Mouse (Mus musculus) cerebellum, postnatal 36 days (tissue): Measurements from ENCODE around the gene Wwp2.

Experiments
- DNase-seq, 2 experiments: peaks; one replicate each; pipeline ENCODE4 v3.0.0; 2021 to 2022; ENCODE audit warnings: mixed read lengths in 2 of 2

The Wwp2 gene

DNA sequence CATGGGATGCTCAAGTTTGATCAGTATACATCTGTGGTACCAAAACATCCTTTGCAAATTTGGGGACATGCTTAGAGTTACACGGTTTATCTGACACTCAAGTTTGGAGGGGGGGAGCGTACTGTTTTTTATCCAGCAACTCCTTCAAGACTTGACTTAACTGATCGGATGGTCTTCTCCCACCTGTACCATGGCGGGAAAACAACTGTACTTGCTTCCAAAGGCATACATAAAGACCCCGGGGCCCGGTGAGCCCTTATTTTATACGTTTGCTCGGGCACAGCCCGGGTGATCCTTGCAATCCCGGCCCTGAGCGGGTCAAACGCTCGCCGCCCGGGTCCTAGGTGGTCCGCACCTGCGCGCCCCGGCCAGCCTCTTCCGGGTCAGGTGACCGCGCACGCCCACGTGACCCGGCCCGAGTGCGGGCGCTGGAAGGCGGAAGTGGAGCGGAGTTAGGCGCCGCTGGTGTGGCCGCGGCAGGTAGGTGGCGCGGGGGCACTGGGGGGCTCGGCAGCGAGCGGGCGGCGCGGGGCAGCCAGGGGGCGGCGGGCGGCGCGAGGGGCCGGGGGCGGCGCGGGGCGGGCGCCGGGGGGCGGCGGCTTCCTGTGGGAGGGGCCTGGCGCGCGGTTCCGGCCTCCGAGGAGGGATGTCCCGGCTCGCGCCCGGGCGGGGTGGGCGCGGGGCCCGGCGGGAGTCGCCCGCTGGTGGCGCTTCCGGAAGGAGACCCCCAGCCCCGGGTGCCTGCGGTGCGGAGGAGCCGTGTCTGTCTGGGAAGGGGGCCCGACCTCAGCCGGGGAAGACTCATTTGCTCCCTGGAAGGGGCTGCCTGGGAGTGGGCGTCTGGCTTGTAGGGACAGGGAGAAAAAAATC, at the start of gene Wwp2:
Wwp2 (plus strand) TSS at position 404 of the 870 bp plus-strand sequence.
- peak; percentile 74 to 79 for DNase-seq

DNA sequence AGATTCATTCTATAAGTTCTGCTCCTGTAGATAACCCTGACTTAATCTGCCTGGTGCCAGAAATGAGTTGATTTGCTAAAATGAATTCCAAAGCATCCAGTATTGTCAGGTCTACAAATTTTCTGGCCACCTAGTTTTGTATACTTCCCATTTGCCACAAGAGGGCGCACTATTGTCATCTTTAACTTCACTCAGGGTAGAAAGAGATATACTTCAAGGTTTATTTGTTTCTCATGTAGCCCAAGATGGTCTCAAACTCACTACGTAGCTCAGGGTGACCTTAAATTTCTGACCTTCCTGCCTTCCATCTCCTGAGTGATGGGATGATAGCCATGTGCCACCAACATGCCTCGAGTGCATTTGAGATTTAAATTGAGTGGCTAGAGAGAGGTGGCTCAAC, 49.5 kb upstream of the Wwp2 start:
- DNase-seq = peak in 1 of 2 experiments; percentile 34

DNA sequence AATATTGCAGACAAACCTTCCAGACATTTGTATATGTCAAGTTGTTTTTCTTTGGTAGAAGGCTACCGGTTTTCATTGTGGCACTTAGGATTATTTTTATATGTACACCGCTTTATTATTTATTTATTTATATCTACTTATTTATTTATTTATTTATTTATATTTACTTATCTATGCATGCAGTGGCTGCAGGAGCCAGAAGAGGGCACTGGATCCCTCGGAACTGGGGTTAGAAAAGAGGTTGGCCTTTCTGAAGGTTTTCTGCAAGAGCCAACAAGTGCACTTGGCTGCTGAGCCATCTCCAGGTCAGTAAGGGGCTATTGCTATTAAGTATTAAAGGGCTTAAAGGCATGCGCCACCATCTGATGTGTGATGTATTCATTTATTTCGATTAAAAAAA, 48.3 kb upstream of the Wwp2 start:
- peak; percentile 56 to 60 for DNase-seq

DNA sequence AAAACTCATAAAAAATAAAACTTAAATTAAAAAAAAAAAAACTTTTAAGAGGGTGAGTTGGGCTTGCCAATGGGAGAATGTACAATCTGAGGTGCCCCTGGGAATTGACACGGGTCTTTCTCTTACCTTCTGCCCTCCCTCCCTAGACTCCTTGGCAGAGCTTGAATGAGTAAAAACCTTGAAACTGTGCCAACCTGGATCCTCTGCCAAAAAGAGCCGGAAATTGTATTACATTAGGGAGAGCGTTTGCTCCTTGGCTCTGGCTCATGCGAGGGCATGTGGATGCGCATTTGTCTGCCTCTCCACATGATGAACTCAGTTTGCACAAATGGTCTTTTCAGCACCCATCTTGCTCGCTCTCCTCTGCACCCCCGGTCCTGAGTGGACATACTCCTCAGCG, 46.6 kb upstream of the Wwp2 start:
- peak; percentile 59 to 63 for DNase-seq

DNA sequence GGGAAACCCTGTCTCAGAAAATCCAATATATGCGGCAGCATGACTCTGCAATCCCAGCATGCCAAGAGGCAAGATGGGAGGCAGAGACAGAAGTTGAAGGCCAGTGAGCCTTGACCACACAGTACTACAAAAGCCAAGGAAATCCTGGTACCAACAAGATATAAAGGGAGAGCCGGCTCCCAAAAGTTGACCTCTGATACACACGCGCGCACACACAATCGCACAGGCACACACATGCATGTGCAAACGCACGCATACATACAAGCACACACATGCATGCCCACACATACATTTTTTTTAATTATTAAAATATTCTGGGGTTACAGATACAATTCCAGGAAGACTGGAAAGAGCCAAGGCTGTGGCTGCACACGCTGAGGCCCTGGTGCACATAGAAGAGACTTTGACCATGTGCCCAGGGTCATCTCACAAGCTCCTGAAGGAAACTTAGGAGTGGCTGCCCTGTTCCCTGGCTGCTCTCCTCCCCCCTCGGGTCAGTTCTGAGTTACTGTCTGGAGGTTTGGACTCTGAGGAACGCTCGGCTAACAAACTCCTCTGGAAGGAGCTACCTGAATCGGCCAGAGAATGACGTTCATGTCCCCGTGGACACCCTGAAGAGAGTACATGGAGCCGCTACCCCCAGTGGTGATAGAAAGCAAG, 45.6 kb upstream of the Wwp2 start:
- DNase-seq = no peak

DNA sequence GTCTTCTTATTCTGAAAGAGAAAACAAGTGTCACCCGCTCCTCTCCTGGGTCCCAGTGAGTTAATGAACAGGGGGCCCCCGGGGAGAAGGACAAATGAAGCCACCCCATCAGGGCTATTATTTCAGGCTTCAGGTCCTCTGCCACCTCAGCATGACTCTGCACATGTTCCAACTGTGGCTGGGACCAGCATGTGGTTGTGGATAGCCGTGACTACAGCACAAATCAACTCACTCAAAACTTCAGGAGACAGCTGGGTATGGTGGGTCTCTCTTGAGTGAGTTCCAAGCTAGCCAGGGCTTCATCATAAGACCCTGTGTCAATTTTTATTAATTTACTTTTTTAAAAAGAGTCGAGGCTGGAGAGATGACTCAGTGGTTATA, 45.0 kb upstream of the Wwp2 start:
- DNase-seq = no peak

DNA sequence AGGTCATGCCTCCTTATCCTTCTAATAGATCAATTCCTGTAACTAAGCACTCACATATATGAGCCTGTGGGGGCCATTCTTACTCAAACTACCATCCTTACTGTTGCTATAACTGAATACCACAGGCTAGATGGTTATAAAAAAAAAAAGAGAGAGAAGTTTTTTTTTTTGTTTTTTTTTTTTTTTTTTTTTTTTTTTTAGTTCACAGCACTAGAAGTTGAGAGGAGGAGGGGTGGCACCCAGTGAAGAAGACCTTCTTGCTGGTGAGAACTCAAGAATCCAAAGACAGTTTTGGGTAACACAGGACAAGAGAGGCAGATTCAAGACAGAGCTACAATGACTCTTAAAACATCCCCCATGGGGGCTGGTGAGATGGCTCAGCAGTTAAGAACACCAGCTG, 40.8 kb upstream of the Wwp2 start:
- no peak for DNase-seq

DNA sequence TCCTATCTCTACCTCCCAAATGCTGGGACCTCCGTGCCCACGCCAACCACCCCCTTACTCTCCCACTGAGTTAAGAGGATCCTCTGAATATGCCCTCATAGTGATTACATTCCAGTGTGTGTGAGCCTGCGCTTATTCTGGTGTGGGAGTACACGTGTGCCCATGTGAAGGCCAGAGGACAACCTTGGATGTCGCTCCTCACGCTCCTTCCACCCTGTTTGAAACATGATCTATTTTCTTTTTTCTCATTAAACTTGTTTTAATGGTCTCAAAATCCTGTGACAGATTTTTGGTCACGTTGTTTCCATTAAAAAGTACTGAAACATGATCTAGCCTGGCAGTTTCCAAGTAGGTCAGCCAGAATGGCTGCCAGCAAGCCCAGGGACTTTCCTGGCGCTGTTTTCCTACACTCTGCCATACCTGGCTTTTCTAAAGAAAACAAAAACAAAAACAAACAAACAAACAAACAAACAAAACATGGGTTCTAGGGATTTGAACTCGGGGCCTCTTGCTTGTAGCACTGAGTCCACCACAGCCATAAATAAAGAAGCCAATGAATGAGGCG, 40.0 kb upstream of the Wwp2 start:
- peak; percentile 34 to 37 for DNase-seq

DNA sequence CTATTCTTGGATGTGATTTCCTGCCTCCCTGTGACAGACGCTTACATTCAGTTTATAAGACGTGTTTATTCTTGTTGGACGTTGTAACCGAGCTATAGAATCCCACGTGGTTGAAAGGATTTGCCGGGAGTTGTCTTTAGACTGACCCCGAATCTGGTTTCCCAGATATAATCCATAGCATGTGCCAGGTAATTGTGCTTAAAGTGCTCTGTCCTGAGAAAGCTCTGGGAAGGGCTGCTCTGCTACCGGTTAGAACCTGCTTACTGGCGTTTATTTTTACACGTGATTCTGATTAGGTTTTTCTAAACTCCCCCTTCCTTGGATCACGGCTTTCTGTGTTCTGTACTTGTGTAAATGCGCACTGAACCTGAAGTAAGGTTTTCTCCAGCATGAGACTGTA, 38.5 kb upstream of the Wwp2 start:
- DNase-seq = no peak

DNA sequence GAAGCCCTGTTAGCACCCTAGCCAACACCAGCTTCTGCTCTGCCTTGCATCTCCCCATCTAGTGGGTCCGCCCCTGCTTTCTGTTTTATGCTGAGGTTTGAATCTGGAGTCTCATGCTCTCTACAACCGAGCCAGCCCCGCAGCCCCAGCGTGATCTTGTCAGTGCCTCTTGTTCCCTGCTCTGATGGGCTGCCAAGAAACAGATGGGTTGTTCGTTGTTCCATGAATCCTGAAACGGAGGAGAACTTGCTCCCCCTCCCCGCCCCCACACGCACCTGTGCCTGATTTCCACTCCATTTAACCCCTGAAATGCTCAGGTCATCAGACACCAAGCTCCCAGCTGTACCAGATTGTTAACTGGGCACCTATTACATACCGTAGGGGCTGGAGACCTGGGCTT, 36.7 kb upstream of the Wwp2 start:
- DNase-seq = peak; percentile 72 to 80

DNA sequence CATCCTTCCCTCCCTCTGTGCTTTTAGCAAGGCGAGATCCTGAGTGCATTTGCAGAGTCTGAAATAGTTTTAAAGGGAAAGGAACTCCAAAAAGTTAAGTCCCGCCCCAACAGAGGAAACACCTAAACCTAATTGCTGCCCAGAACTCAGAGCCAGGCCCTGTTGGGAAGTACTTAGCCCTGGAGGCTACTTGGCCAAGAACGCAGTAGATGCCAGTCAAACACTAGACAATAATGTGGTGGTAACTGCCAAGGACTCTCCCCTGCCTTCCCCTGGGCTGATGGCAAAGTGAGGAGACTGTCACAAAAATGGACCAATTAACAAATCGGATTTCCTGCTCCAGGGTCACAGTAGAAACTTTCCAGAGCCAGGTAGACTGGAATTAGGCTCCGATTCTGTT, 34.3 kb upstream of the Wwp2 start:
- no peak for DNase-seq

DNA sequence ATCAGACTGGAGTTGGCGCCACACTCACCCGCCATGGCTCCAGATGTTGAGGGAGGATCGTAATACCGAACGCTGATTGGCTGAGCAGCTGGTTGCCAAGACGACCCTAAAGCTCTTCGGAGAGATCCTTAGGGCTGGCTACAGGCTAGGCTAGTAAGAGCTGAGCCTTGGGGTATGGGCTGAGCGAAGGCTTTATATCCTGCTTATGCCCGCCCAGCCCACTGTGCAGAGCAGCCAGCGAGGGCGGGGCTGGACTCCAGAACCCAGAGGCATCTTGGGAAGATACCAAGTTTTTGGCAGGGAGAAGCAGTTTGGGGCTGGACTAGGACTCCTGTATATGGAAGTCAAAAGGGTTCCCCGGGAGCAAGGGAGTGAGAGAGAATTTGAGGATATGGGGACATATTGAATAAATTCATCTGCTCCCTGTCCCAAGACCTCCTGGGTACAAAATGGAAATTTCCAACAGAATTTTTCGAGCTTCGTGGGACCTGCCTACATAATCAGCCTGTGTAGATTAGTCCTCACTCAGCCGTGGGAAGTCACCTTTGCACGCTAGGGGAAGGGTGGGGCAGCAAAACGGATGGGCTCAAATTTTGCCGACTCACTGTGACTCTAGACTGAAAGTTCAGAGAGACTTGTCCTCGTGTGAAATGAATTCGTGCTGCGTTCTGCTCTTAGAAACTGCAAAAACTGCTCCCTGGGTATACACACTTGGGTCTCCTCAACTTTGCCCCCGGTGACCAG, 33.0 kb upstream of the Wwp2 start, which contains the start of gene Nqo1:
Nqo1 (minus strand) TSS at position 169 of the 744 bp plus-strand sequence.
- peak; percentile 48 to 52 for DNase-seq

DNA sequence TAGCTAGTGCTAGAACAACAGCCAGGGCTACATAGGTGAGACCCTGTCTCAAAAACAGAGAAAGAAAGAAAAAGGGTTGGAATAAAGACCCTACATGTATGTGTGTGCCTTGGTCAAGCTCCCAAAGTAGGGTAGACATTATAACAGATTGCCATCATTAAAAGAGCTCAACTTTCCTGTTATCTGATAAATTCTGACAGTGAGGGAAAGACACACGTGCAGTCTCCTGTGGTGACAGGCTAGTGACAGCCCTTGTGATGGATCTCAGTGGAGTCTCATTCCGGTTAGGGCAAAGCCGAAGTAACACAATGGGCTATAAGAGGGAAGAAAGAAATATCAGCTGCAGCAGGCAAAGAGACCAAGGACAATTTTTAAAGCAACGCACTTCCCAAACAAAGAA, 32.1 kb upstream of the Wwp2 start:
- DNase-seq = no peak

DNA sequence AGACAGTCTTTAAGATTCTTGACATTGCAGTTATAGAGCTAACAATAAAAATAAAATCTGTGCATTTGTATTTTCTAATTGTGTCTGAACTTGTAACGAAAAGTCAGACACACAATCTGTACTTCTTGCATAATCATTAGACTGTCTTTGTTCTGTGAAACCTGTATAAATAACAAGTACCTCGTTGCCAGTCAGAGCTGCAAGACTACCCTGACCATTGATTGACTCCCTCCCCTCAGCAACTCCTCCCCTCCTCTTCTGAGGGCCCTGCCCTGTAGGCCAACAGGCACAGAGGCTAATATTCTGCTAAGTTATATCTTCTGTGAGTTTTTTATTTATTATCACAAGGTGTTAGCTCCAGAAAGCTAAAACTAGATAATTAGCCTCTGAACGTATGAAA, 30.2 kb upstream of the Wwp2 start:
- no peak for DNase-seq

DNA sequence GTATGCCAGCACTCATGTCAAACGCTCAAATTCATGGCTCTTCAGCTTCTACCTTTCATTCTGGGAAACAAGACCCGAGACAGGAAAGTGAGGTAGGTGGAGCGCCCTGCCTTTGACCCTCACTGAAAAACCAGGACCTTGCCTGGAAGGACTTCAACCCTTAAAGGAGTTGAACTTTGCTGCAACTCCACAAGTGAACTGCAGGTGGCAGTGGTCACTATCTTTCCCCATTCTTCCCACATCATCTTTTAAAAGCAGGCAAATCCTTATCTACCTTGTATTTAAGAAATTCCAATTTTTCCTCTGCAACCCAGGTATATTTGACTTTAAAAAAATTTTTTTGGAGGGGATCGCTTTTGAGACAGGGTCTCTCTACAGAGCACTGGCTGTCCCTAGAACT, 24.8 kb upstream of the Wwp2 start:
- DNase-seq = no peak

DNA sequence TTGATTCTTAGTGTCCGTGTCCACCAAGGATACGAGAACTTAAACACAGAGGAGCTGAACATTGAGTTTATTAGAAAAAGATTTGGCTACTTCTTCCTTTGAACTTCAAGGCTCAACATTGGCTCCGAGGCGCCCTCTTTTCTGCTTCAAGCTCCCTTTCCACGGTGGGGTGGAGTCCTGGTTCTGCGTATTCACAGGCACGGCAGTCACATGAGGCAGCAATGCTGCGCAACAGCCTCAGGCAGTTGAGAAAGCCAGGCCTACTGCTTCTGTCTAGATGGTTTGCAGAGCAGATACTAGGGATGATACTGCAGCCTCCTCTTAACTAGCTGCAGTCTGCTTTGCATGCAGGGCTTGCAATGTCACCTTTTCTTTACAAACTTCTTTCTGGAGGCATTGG, 23.6 kb upstream of the Wwp2 start:
- DNase-seq = no peak

DNA sequence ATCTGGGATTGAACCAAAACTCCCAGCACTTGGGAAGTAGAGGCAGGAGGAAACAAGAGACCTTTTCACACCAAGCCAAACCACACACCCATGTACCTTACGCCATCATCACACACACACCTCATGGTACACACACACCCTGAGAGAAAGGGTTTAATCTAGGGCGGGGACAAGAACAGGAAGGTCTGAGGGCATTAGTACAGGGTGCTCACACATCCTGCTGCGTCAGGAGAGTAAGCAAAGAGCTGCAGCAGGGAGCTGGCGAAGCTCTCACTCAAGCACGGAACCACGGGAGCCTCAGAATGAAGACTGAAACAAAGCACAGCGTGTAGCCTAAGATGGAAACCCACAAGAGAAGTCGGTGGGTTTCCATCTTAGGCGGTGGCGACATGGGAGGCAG, 22.3 kb upstream of the Wwp2 start:
- DNase-seq = no peak

DNA sequence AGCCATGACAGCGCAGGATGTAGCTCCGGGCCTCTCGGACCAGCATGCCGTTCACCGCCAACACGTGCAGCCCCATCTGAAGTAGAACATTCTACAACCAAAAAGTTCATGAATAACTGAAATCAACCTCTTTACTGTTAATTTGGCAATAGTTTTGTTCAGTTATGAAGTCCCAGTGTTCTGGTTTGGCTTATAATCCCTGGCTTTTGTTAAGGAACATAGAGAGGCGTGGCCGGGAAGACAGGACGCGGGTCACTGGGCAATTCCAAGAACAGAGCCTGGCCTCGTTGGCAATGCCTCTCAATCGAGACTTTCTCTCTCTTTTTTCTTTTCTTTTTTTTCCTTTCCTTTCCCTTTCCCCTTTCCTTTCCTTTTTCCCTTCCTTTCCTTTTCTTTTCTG, 19.2 kb upstream of the Wwp2 start:
- no peak for DNase-seq

DNA sequence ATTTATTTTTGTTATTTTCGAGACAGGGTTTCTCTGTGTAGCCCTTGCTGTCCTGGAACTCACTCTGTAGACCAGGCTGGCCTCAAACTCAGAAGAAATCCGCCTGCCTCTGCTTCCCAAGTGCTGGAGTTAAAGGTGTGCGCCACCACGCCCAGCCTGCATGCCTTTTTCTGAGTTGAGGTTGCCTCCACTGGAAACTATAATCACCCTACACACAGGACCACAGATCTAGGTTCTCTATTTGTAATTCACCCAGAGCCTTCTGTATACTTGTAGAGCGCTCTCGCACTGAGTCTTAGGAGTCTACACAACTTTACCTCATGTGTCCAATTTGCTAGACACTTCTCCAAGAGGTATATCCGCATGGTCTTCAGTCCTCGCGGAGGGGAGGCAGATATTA, 12.0 kb upstream of the Wwp2 start:
- DNase-seq = no peak

DNA sequence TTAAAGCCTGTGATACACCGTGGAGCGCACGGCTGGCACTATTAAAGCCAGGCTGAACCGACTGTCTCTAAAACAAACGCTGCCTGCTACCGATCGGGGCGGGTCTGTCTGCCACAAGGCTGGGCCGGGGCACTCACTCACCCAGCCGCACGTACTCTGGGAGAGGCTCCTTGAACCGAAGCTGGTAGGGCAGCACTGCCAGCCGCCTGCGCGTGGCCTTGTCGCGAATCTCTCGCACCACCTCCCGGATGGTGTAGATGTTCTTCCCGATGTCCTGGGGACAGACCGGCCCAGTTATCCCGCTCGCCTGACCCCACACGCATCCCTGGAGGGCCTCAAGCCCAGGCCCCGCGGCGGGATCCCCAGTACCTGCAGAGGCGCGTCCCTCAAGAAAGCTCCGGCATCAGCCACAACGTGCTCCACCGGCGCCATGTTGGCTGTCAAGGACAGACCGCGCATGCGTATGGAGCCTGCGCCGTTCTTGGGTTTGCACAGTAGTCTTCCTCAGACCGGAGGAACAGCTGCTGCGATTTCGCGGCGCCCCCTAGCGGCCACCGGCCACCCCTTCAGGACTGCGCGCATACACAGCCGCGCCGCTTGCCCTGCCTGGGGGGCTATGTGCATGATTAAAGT, 11.5 kb upstream of the Wwp2 start, which contains the start of gene Nob1:
Nob1 (minus strand) TSS at position 455 of the 633 bp plus-strand sequence.
- DNase-seq = peak; percentile 98

DNA sequence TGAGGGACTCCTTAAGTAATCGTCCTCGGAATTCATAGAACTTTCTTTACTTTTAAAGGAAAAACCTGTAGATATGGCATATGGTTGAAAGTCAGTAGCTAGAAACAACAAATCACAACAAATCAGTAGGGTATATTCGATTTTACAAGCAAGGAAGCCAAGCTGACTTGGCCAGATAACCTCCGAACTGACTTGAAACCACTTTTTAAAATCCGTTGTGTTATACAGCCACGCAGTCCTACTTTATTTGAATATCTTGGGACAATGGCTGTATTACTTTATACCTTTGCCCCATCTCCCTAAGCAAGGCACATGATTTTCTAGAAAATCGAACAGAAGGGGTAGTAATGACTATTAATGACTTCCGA, 11.0 kb upstream of the Wwp2 start:
- DNase-seq = no peak

DNA sequence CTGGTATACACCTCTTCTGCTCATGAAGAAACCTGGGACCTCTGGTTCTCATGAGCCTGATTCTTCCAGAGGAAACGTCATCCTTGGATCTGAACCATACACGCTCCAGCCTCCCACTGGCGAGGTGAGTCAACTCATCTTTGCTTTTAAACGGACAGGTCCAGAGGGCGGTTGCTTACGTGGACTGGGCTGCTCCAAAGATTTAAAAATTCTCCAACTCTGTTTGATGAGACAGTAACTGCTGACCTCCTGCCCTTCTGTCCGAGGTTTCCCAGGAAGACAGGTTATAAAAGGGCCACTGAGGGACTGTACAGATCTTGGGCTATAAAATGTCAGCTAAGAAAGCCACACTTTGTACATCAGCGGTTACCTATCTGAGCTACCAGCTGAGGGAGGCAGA, 5.3 kb upstream of the Wwp2 start:
- DNase-seq = no peak
